Mouse (Mus musculus) CH12.LX (cell line): Measurements from ENCODE around the gene Ddias. TPM values are rescaled to one million over a fixed set of nuclear protein-coding genes. Genes with fewer than 3 reads are reported as not detected.
A peak's percentile ranks its signal among the peaks of the same experiment; 100 is the strongest.

ENCODE experiments used
- DNase-seq: peaks from one replicate; pipeline ENCODE4 v3.0.0-alpha.2; 2013; ENCODE audit errors: extremely low read depth
- H3K27ac ChIP-seq: 2 replicates; pipeline ENCODE4 v1.5.1; 2012; ENCODE audit warnings: low read depth, mild to moderate bottlenecking, control low read depth, moderate library complexity; ENCODE audit not compliant: insufficient read depth
- H3K27me3 ChIP-seq: replicated peaks from 2 replicates; pipeline ENCODE3; 2012; ENCODE audit warnings: inconsistent platforms
- H3K36me3 ChIP-seq, 2 experiments: replicated peaks in 1 of 2; 2 replicates each; pipeline versions ENCODE3 to v1.6.1; 2012; ENCODE audit warnings: inconsistent platforms in 1 of 2, low read length in 1 of 2, mild to moderate bottlenecking in 1 of 2, mixed read lengths in 1 of 2, moderate library complexity in 1 of 2; ENCODE audit not compliant: control insufficient read depth in 1 of 2, insufficient read depth in 1 of 2
- H3K4me1 ChIP-seq, 2 experiments: 2 replicates each; pipeline ENCODE4 v1.6.1; 2012; ENCODE audit warnings: inconsistent platforms in 1 of 2, moderate library complexity in 1 of 2; ENCODE audit not compliant: insufficient read depth in 2 of 2, control insufficient read depth in 1 of 2
- H3K4me2 ChIP-seq: 2 replicates; pipeline ENCODE4 v1.6.1; 2012; ENCODE audit warnings: low read depth, mild to moderate bottlenecking, control low read depth; ENCODE audit not compliant: poor library complexity, insufficient read depth, severe bottlenecking
- H3K4me3 ChIP-seq, 3 experiments: fragments of 150-350 bp in 1 of 3; sonication (generic) in 1 of 3; replicated peaks in 1 of 3; 2 replicates each; pipeline versions ENCODE3 to v1.5.1; 2011 to 2012; ENCODE audit warnings: low read depth in 2 of 3, low read length in 2 of 3, mild to moderate bottlenecking in 2 of 3, moderate library complexity in 2 of 3, control low read depth in 1 of 3, improper control_type of control experiment in 1 of 3, inconsistent platforms in 1 of 3, mixed read lengths in 1 of 3; ENCODE audit not compliant: poor library complexity in 1 of 3
- H3K79me2 ChIP-seq: replicated peaks from 2 replicates; pipeline ENCODE4 v1.6.1; 2012; ENCODE audit warnings: mild to moderate bottlenecking, moderate library complexity; ENCODE audit not compliant: control insufficient read depth, poor library complexity, insufficient read depth, severe bottlenecking; ENCODE audit errors: extremely low read depth
- H3K9ac ChIP-seq: 2 replicates; pipeline ENCODE4 v1.6.1; 2012; ENCODE audit warnings: low read depth, mild to moderate bottlenecking, control low read depth, moderate library complexity; ENCODE audit not compliant: insufficient read depth
- H3K9me3 ChIP-seq: replicated peaks from 2 replicates; pipeline ENCODE3; 2012; ENCODE audit warnings: low read length, inconsistent platforms, mixed read lengths
- BHLHE40 ChIP-seq: IDR thresholded peaks from 2 replicates; pipeline ENCODE4 v1.6.1; 2011; ENCODE audit warnings: mild to moderate bottlenecking, low read depth, low read length, improper control_type of control experiment
- CHD1 ChIP-seq: IDR thresholded peaks from 2 replicates; pipeline ENCODE4 v1.6.1; 2012; ENCODE audit warnings: low read depth, low read length, improper control_type of control experiment, inconsistent platforms
- CHD2 ChIP-seq: IDR thresholded peaks from 2 replicates; pipeline ENCODE4 v1.6.1; 2011; ENCODE audit warnings: low read length, improper control_type of control experiment
- CTCF ChIP-seq, 2 experiments: IDR thresholded peaks in 1 of 2; conservative IDR thresholded peaks in 1 of 2; 2 replicates each; pipeline ENCODE4 v1.5.1; 2011 to 2012; ENCODE audit warnings: low read depth in 2 of 2, low read length in 2 of 2, improper control_type of control experiment in 1 of 2, inconsistent platforms in 1 of 2, mild to moderate bottlenecking in 1 of 2, moderate library complexity in 1 of 2
- E2F4 ChIP-seq: IDR thresholded peaks from 2 replicates; pipeline ENCODE4 v1.6.1; 2011; ENCODE audit warnings: low read depth, low read length, improper control_type of control experiment; ENCODE audit not compliant: insufficient replicate concordance
- ELF1 ChIP-seq: IDR thresholded peaks from 2 replicates; pipeline ENCODE4 v1.6.1; 2014; ENCODE audit warnings: low read depth, mild to moderate bottlenecking, inconsistent platforms, low read length, improper control_type of control experiment
- ETS1 ChIP-seq: conservative IDR thresholded peaks from 2 replicates; pipeline ENCODE4 v1.6.1; 2012; ENCODE audit warnings: low read depth, mild to moderate bottlenecking, inconsistent platforms, low read length, improper control_type of control experiment, moderate library complexity
- GABPA ChIP-seq: IDR thresholded peaks from 2 replicates; pipeline ENCODE4 v1.6.1; 2012; ENCODE audit warnings: low read depth, low read length, improper control_type of control experiment, inconsistent platforms; ENCODE audit not compliant: insufficient replicate concordance
- HCFC1 ChIP-seq: IDR thresholded peaks from 2 replicates; pipeline ENCODE4 v1.6.1; 2012; ENCODE audit warnings: low read depth, mild to moderate bottlenecking, inconsistent platforms, low read length, improper control_type of control experiment
- IRF4 ChIP-seq: IDR thresholded peaks from 2 replicates; pipeline ENCODE4 v1.6.1; 2014; ENCODE audit warnings: low read depth, mild to moderate bottlenecking, inconsistent platforms, low read length, improper control_type of control experiment
- JUN ChIP-seq: IDR thresholded peaks from 2 replicates; pipeline ENCODE4 v1.6.1; 2011; ENCODE audit warnings: low read depth, mild to moderate bottlenecking, low read length, improper control_type of control experiment, moderate library complexity; ENCODE audit not compliant: insufficient read depth
- JUND ChIP-seq: conservative IDR thresholded peaks from 2 replicates; pipeline ENCODE4 v1.6.1; 2011; ENCODE audit warnings: low read depth, low read length, improper control_type of control experiment
- KAT2A ChIP-seq: IDR thresholded peaks from 2 replicates; pipeline ENCODE4 v1.6.1; 2012; ENCODE audit warnings: low read length, improper control_type of control experiment, inconsistent platforms; ENCODE audit not compliant: insufficient replicate concordance
- MAFK ChIP-seq: IDR thresholded peaks from 2 replicates; pipeline ENCODE4 v1.6.1; 2011; ENCODE audit warnings: low read length, improper control_type of control experiment; ENCODE audit not compliant: insufficient replicate concordance
- MAX ChIP-seq: IDR thresholded peaks from 2 replicates; pipeline ENCODE4 v1.6.1; 2011; ENCODE audit warnings: low read length, improper control_type of control experiment
- MAZ ChIP-seq: IDR thresholded peaks from 2 replicates; pipeline ENCODE4 v1.6.1; 2012; ENCODE audit warnings: low read depth, mild to moderate bottlenecking, inconsistent platforms, low read length, improper control_type of control experiment, moderate library complexity
- MEF2A ChIP-seq: IDR thresholded peaks from 2 replicates; pipeline ENCODE4 v1.6.1; 2014; ENCODE audit warnings: low read depth, mild to moderate bottlenecking, inconsistent platforms, low read length, improper control_type of control experiment, borderline replicate concordance
- MXI1 ChIP-seq: IDR thresholded peaks from 2 replicates; pipeline ENCODE4 v1.6.1; 2011; ENCODE audit warnings: mild to moderate bottlenecking, low read depth, low read length, improper control_type of control experiment
- MYC ChIP-seq: IDR thresholded peaks from 2 replicates; pipeline ENCODE4 v1.6.1; 2011; ENCODE audit warnings: low read depth, mild to moderate bottlenecking, improper control_type of control experiment, low read length
- NELFE ChIP-seq: IDR thresholded peaks from 2 replicates; pipeline ENCODE4 v1.6.1; 2011; ENCODE audit warnings: low read depth, low read length, improper control_type of control experiment
- NRF1 ChIP-seq: IDR thresholded peaks from 2 replicates; pipeline ENCODE4 v1.6.1; 2014; ENCODE audit warnings: low read depth, mild to moderate bottlenecking, inconsistent platforms, low read length, improper control_type of control experiment, moderate library complexity
- PAX5 ChIP-seq: IDR thresholded peaks from 2 replicates; pipeline ENCODE4 v1.6.1; 2012; ENCODE audit warnings: low read length, inconsistent platforms, mixed read lengths
- POLR2A ChIP-seq: IDR thresholded peaks from 2 replicates; pipeline ENCODE4 v1.6.1; 2011; ENCODE audit warnings: low read depth, mild to moderate bottlenecking, improper control_type of control experiment, low read length
- POLR2AphosphoS2 ChIP-seq: IDR thresholded peaks from 2 replicates; pipeline ENCODE4 v1.6.1; 2011; ENCODE audit warnings: low read depth, low read length, improper control_type of control experiment
- RAD21 ChIP-seq: IDR thresholded peaks from 2 replicates; pipeline ENCODE4 v1.6.1; 2011; ENCODE audit warnings: low read depth, mild to moderate bottlenecking, low read length, improper control_type of control experiment, moderate library complexity
- RCOR1 ChIP-seq: conservative IDR thresholded peaks from 2 replicates; pipeline ENCODE4 v1.6.1; 2012; ENCODE audit warnings: low read depth, mild to moderate bottlenecking, inconsistent platforms, low read length, improper control_type of control experiment
- SIN3A ChIP-seq: IDR thresholded peaks from 2 replicates; pipeline ENCODE4 v1.6.1; 2012; ENCODE audit warnings: low read length, improper control_type of control experiment, inconsistent platforms
- SMC3 ChIP-seq: IDR thresholded peaks from 2 replicates; pipeline ENCODE4 v1.6.1; 2011; ENCODE audit warnings: low read depth, low read length, improper control_type of control experiment
- TBP ChIP-seq: conservative IDR thresholded peaks from 2 replicates; pipeline ENCODE4 v1.6.1; 2011; ENCODE audit warnings: low read depth, low read length, improper control_type of control experiment
- TCF12 ChIP-seq: IDR thresholded peaks from 2 replicates; pipeline ENCODE4 v1.6.1; 2014; ENCODE audit warnings: low read depth, mild to moderate bottlenecking, inconsistent platforms, low read length, improper control_type of control experiment
- UBTF ChIP-seq: IDR thresholded peaks from 2 replicates; pipeline ENCODE4 v1.6.1; 2012; ENCODE audit warnings: low read depth, mild to moderate bottlenecking, inconsistent platforms, low read length, improper control_type of control experiment, moderate library complexity
- USF1 ChIP-seq: IDR thresholded peaks from 2 replicates; pipeline ENCODE4 v1.6.1; 2014; ENCODE audit warnings: low read depth, mild to moderate bottlenecking, inconsistent platforms, low read length, improper control_type of control experiment
- ZC3H11A ChIP-seq: IDR thresholded peaks from 2 replicates; pipeline ENCODE4 v1.6.1; 2012; ENCODE audit warnings: low read depth, mild to moderate bottlenecking, inconsistent platforms, low read length, improper control_type of control experiment
- ZKSCAN1 ChIP-seq: IDR thresholded peaks from 2 replicates; pipeline ENCODE4 v1.6.1; 2012; ENCODE audit warnings: low read depth, inconsistent platforms, low read length, improper control_type of control experiment, borderline replicate concordance
- ZMIZ1 ChIP-seq: IDR thresholded peaks from 2 replicates; pipeline ENCODE4 v1.6.1; 2012; ENCODE audit warnings: low read depth, mild to moderate bottlenecking, inconsistent platforms, low read length, improper control_type of control experiment
- ZNF384 ChIP-seq: IDR thresholded peaks from 2 replicates; pipeline ENCODE4 v1.6.1; 2012; ENCODE audit warnings: low read depth, low read length, improper control_type of control experiment, inconsistent platforms
- dilution Hi-C: fragments of 300-500 bp; cut with MboI; formaldehyde crosslinking; loops from 2 replicates; pipeline ENCODE4 v1.14.3; 2020; ENCODE audit warnings: low sequenced_read_pairs; ENCODE audit not compliant: extremely low pct_unique_long_range_greater_than_20kb, extremely low pct_ligation_motif_present
- in situ Hi-C: fragments of 300-500 bp; cut with MboI; formaldehyde crosslinking; loops from 3 replicates; pipeline ENCODE4 v1.14.3; 2019; ENCODE audit warnings: low sequenced_read_pairs, low pct_ligation_motif_present, low pct_unique_long_range_greater_than_20kb, mixed read lengths
- polyA plus RNA-seq: library from polyadenylated mRNA; unstranded; fragments of >175 nt; gene quantifications from 2 replicates; pipeline ENCODE4 v1.2.1, GENCODE M21; 2012; ENCODE audit warnings: low read depth; ENCODE audit not compliant: insufficient read length
- total RNA-seq, 2 experiments: library from RNA; depleted of rRNA; stranded (reverse); fragments of 300-350 nt in 1 of 2; fragments of >200 nt in 1 of 2; gene quantifications; 2 replicates each; pipeline ENCODE4 v1.2.3; 2012 to 2014

Gene Ddias
- total RNA-seq (2012; rRNA removed): 17.5 and 18.2 TPM in 2 replicates
- 38.0 and 38.6 TPM in 2 replicates for total RNA-seq (2014; rRNA removed)
- polyA plus RNA-seq: 23.1 and 24.0 TPM in 2 replicates

- Histone ChIP-seq H3K4me1 (peaks cover under 1 to 45% of the 10 kb centered on the region in 2 experiments), H3K4me3 (peak within 1 kb of the TSS; percentile 70 to 85 (median 80)), H3K79me2 (peaks cover 19% of the 10 kb centered on the region), H3K9ac (peak within 1 kb of the TSS; percentile 83), H3K9me3 (no peaks in the 10 kb centered on the region), H3K27me3 (no peaks in the 10 kb centered on the region), H3K27ac (peak within 1 kb of the TSS; percentile 91), H3K36me3 (peaks cover 0 to 19% of the 10 kb centered on the region in 2 experiments), H3K4me2 (peak within 1 kb of the TSS; percentile 100)
- peak; percentile 92 for DNase-seq
- in situ Hi-C loops (loop anchor here (10.0 kb wide), 3 partner anchors 71 to 769 kb away; no protein-coding TSS in a partner anchor), dilution Hi-C loops (no loop called here)
- TF ChIP-seq NRF1: peak; percentile 13; the same call in 1 of the 2 replicates
- peak; percentile 86 for TF ChIP-seq MXI1
- TF ChIP-seq MAFK: no peak
- peak; percentile 39 to 95; a peak in 3 of 4 replicates for TF ChIP-seq CTCF (conservative IDR thresholded peaks at IDR 0.05 in 1 of 2, IDR thresholded peaks at IDR 0.05 in 1 of 2; ENCODE audit: low read depth in 2 of 2, low read length in 2 of 2)
- TF ChIP-seq ETS1: no peak
- 0 out of 2 replicates have a peak, but pooled peaks have one; percentile 48 for TF ChIP-seq MAZ
- no peak for TF ChIP-seq RCOR1
- peak; percentile 93 for TF ChIP-seq SIN3A
- TF ChIP-seq ZC3H11A: no peak
- TF ChIP-seq POLR2A: peak; percentile 80
- TF ChIP-seq GABPA: no peak
- TF ChIP-seq IRF4: no peak
- 0 out of 2 replicates have a peak, but pooled peaks have one; percentile 24 for TF ChIP-seq MYC
- peak; percentile 76 for TF ChIP-seq CHD2
- TF ChIP-seq UBTF: peak; percentile 62; the same call in 1 of the 2 replicates
- TF ChIP-seq MEF2A: peak; percentile 46; the same call in 1 of the 2 replicates
- TF ChIP-seq TCF12: 0 out of 2 replicates have a peak, but pooled peaks have one; percentile 63
- TF ChIP-seq JUND: no peak
- no peak for TF ChIP-seq USF1
- TF ChIP-seq HCFC1: peak; percentile 73
- no peak for TF ChIP-seq KAT2A
- TF ChIP-seq MAX: no peak
- peak; percentile 57; the same call in 1 of the 2 replicates for TF ChIP-seq TBP
- TF ChIP-seq NELFE: peak; percentile 72
- TF ChIP-seq BHLHE40: no peak
- TF ChIP-seq ZNF384: no peak
- no peak for TF ChIP-seq ZKSCAN1
- TF ChIP-seq ZMIZ1: peak; percentile 72; the same call in 1 of the 2 replicates
- peak; percentile 86 for TF ChIP-seq E2F4
- TF ChIP-seq RAD21: peak; percentile 82
- TF ChIP-seq CHD1: no peak
- TF ChIP-seq JUN: no peak
- no peak for TF ChIP-seq POLR2AphosphoS2
- no peak for TF ChIP-seq PAX5
- peak; percentile 89 for TF ChIP-seq SMC3
- peak; percentile 69 for TF ChIP-seq ELF1
Measured at GRCm38 (mm10) chr7:92874116-92874675, at the start of gene Ddias, which contains the start of gene Prcp. Gene Ddias, minus strand, starts transcription at chr7:92874247. Gene Prcp, plus strand, starts transcription at chr7:92874470.
